Mouse (Mus musculus) adrenal gland, postnatal 10 days (tissue): ENCODE results near the gene Gm49358. TPM values are rescaled to one million over a fixed set of nuclear protein-coding genes. Genes with fewer than 3 reads are reported as not detected.

Experiments
- DNase-seq: peaks from one replicate; pipeline ENCODE4 v3.0.0; 2021; ENCODE audit warnings: mixed read lengths
- total RNA-seq, 2 experiments: library from RNA; stranded (reverse); gene quantifications; 2 replicates each; pipeline ENCODE4 v1.2.3; 2021

The Gm49358 gene
- total RNA-seq, 2 experiments from 2014 or later = 7.5 to 7.8 TPM

DNA sequence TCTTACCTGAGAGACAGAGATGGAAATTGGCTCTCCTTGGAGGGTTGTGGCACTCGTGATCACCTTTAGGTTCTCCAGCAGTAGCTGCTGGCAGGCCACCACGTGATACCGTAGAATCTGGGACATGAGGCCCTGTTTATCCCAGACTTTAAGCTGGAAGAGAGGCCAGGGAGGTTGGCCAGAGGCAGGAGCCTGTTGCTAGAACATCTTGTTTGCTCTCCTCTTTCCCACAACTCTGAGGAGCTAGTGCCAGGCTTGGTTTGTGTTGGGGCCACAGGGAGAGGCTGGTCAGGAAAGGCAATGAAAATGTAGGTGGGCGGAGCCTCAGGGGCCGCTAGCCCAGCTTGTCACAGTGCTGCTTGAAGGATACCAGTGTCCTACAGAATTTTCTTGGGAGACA is 108.8 kb downstream of the Gm49358 start:
- no peak for DNase-seq

DNA sequence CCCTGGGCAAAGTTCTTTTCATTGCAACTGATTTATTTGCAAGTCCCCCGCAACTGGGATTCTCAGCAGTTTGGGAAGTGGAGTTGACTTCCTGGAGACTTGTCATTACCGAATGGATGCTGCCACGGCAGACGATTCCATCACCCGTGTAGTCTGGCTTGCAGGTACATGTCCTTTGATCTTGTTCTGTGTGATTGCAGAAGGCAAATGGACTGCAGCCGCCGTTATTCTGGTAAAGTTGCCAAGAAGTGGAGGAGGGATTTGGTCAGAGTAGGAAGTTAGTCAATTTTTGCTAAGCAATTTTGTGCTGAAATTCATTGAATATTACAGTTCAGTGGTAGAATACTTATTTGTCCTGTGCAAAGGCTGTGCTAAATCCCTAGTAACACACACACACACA is 114.9 kb downstream of the Gm49358 start:
- DNase-seq = no peak

DNA sequence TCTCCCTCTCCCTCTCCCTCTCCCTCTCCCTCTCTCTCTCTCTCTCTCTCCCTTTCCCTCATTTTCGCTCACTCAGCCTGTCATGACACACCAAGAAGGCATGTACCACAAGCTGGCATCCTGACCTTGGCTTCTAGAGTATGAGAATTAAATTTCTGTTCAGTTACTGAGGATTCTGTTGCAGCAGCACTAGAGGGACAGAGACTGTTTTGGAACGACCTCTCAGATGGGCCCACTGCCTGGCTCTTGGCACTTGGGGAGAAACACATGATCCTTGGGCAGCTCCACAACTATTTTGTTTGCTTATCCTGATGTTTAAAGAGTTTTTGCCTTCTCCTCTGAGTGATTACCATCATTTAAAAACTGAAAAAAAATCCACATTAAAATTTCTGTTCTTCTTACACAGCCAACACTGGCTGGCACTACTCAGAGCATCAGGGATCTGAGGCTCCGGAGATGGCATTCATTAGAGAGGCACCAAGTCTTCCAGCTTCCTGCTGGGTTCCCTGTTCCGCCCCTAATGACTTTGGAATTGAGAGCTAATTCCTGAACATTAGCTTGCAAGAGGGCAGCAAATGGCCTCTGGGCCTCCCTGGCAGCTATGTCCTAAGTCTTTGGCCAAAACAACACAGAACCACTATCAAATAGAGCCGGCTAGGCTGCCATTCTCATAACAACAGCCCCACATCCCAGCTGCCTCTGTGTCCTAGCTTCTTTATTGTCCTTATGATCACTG is 116.5 kb downstream of the Gm49358 start:
- DNase-seq = peak; percentile 37

DNA sequence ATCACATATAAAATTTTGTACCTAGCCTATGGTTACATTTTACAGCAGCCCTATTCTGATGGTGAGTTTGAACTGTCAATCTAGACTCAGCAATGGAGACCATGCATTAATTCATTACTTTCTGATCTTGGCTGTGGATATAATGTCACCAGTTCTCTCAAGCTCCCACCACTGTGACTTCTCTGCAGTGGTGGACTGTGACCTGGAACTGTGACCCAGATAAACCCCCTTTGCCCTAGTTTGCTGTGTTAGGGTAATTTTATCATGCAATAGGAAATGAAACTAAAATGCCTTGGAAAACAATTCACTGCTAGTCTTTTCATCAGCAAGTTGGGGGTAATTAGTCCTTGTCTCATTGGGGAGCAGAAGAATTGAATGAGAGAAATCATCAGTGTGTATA is 117.7 kb downstream of the Gm49358 start:
- DNase-seq = no peak

Other genes starting within 250 kb of the Gm49358 start
- gene Hsp90b1, start 58.5 kb upstream of the Gm49358 start, total RNA-seq = 100 to 1,000 TPM; 394 to 499 TPM
- gene Ttc41, start 58.2 kb upstream of the Gm49358 start, total RNA-seq = 1 to 10 TPM; 2.2 to 2.5 TPM
- gene Nt5dc3, start 15.0 kb downstream of the Gm49358 start, total RNA-seq = 10 to 100 TPM; 17.4 to 21.4 TPM
- gene Stab2, start 244.1 kb downstream of the Gm49358 start, total RNA-seq = 10 to 100 TPM; 16.2 to 22.3 TPM